7 mouse cellular contexts compared by ENCODE assay signal in genomic region chr2:78959451-78959850, GRCm38 (mm10).
DNase-seq lines count a peak whose midpoint lies in the region; ATAC-seq and TF ChIP-seq lines count a peak whose summit lies in the region.

No protein-coding gene starts in this region.

- H3K4me2 ChIP-seq in kidney, embryonic 15.5 days: 0 out of 2 replicates have a peak overlapping the region, but pooled peaks have one; percentile 24
- H3K4me2 ChIP-seq in hindbrain, postnatal 0 days (ENCODE audit: low read depth, low read length): peak overlapping the region; percentile 38
- peak overlapping the region; percentile 59 for H3K4me2 ChIP-seq in myocyte (ENCODE audit: low read depth)

- no peak for ATAC-seq in kidney, embryonic 15.5 days (replicated peaks; ENCODE audit: low FRiP score)
- ATAC-seq in hindbrain, postnatal 0 days: peak; percentile 59; the same call in 1 of the 2 replicates

- H3K27me3 ChIP-seq in kidney, embryonic 15.5 days: no peaks in the 10 kb centered on the region
- H3K27me3 ChIP-seq in hindbrain, postnatal 0 days (ENCODE audit: insufficient read depth, low read length): no peaks in the 10 kb centered on the region
- H3K27me3 ChIP-seq in myocyte (ENCODE audit: control insufficient read depth, insufficient read depth, insufficient read length): no peaks in the 10 kb centered on the region

- peak; percentile 86 for TF ChIP-seq CTCF in hindbrain, postnatal 0 days (IDR thresholded peaks at IDR 0.05; ENCODE audit: low read depth)

- H3K4me1 ChIP-seq in kidney, embryonic 15.5 days: no peaks in the 10 kb centered on the region
- H3K4me1 ChIP-seq in hindbrain, postnatal 0 days (ENCODE audit: insufficient read depth, low read length): 0 out of 2 replicates have a peak, but pooled peaks cover 5% of the 10 kb centered on the region

- no peak overlapping the region for H3K27ac ChIP-seq in kidney, embryonic 15.5 days
- H3K27ac ChIP-seq in hindbrain, postnatal 0 days: no peak overlapping the region

- no peak overlapping the region for H3K9ac ChIP-seq in kidney, embryonic 15.5 days
- no peak overlapping the region for H3K9ac ChIP-seq in hindbrain, postnatal 0 days (replicated peaks; ENCODE audit: low read length)

- no peaks in the 10 kb centered on the region for H3K79me2 ChIP-seq in myocyte (ENCODE audit: control insufficient read depth, insufficient read depth)

- no peak overlapping the region for H3K4me3 ChIP-seq in kidney, embryonic 15.5 days (replicated peaks)
- H3K4me3 ChIP-seq in hindbrain, postnatal 0 days (ENCODE audit: low read length): peak overlapping the region; percentile 18; the same call in 1 of the 2 replicates
- no peak overlapping the region for H3K4me3 ChIP-seq in myocyte

- no peak overlapping the region for H3ac ChIP-seq in myocyte (ENCODE audit: control insufficient read depth, insufficient read length)

- H3K9me3 ChIP-seq in kidney, embryonic 15.5 days (replicated peaks): no peaks in the 10 kb centered on the region
- H3K9me3 ChIP-seq in hindbrain, postnatal 0 days (ENCODE audit: low read length): no peaks in the 10 kb centered on the region

- DNase-seq in kidney, postnatal 36 days: no peak
- DNase-seq in CD4-positive, CD25-positive, alpha-beta regulatory T cell, adult 2 months (ENCODE audit: low read depth, low spot score): peak; percentile 78
- peak; percentile 24 for DNase-seq in Muller cell, postnatal 12 days (ENCODE audit: inconsistent ontology term)
- DNase-seq in hindbrain, postnatal 0 days (ENCODE audit: low spot score): peak; percentile 76
- no peak for DNase-seq in adrenal gland, postnatal 4 days (ENCODE audit: low spot score in 2 of 2)

- no peak for TF ChIP-seq POLR2A in myocyte (IDR thresholded peaks at IDR 0.05; ENCODE audit: insufficient read length, low read depth)

- H3K36me3 ChIP-seq in kidney, embryonic 15.5 days: no peaks in the 10 kb centered on the region
- H3K36me3 ChIP-seq in hindbrain, postnatal 0 days (ENCODE audit: insufficient read depth, low read length): no peaks in the 10 kb centered on the region
- no peaks in the 10 kb centered on the region for H3K36me3 ChIP-seq in myocyte (ENCODE audit: control insufficient read depth, insufficient read depth)

- WGBS in kidney, embryonic 15.5 days: 36% methylated on average over 3 of the region's 3 CpGs
- WGBS in hindbrain, postnatal 0 days: 24% methylated on average over 3 of the region's 3 CpGs

TF ChIP-seq in myocyte, 11 proteins besides CTCF, POLR2A, EP300 and RAD21:
- no peak for TF ChIP-seq REST (IDR thresholded peaks at IDR 0.05; ENCODE audit: insufficient read depth, insufficient read length)
- no peak for TF ChIP-seq E2F4 (IDR thresholded peaks at IDR 0.05; ENCODE audit: insufficient read depth)
- no peak for TF ChIP-seq MAX (IDR thresholded peaks at IDR 0.05; ENCODE audit: low read depth)
- no peak for TF ChIP-seq POLR2AphosphoS2 (IDR thresholded peaks at IDR 0.05; ENCODE audit: insufficient read length, low read depth)
- TF ChIP-seq MYOD1 (IDR thresholded peaks at IDR 0.05; ENCODE audit: control insufficient read depth in 1 of 3, insufficient read length in 2 of 3, low read depth in 2 of 3): no peak
- TF ChIP-seq TCF3 (IDR thresholded peaks at IDR 0.05; ENCODE audit: insufficient read length, low read depth): no peak
- TF ChIP-seq USF1 (IDR thresholded peaks at IDR 0.05; ENCODE audit: low read depth): no peak
- TF ChIP-seq TCF12 (IDR thresholded peaks at IDR 0.05; ENCODE audit: insufficient read depth, poor library complexity, severe bottlenecking): no peak
- TF ChIP-seq CEBPB (IDR thresholded peaks at IDR 0.05; ENCODE audit: insufficient read depth, poor library complexity, severe bottlenecking): no peak
- no peak for TF ChIP-seq MYOG (IDR thresholded peaks at IDR 0.05; ENCODE audit: control insufficient read depth in 1 of 3, insufficient read depth in 1 of 3, insufficient read length in 2 of 3, low read depth in 2 of 3)
- no peak for TF ChIP-seq SRF (IDR thresholded peaks at IDR 0.05; ENCODE audit: control insufficient read depth, insufficient read length, low read depth)

Comparison
In these comparisons a context has a peak if more than half of its experiments do, and no peak if none do; other contexts are left out.
1. DNase-seq: peak in CD4-positive, CD25-positive, alpha-beta regulatory T cell, adult 2 months (single experiment), Muller cell, postnatal 12 days (single experiment) and hindbrain, postnatal 0 days (single experiment); none in kidney, postnatal 36 days (0 of 2) and adrenal gland, postnatal 4 days (0 of 2).
2. Peak in every context shown above with its lines, with median percentiles within 50 percentile points of each other: H3K4me2 ChIP-seq.